In the genomic region with DNA sequence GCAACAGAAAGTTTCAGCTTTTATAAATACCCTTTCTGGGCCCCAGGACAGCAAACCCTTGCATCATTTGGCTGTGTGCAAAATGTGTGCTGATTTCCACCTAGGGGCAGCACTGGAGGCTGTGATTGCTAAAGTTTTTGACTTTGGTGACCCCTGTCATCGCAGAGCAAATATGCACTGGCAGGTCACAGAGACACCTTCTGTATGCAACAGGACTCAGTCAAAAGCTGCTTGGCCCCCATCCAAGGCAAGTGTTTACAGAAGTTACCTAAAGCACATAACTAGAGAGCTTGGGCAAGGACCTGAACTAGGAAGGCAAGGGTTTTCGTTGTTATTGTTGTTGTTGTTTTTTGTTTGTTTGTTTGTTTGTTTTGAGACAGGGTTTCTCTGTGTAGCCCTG, we compare ENCODE assay signal across 18 mouse cellular contexts. TPM values are rescaled to one million over a fixed set of nuclear protein-coding genes. Genes with fewer than 3 reads are reported as not detected.
DNase-seq lines count a peak whose midpoint lies in the region; ATAC-seq lines count a peak whose summit lies in the region.
"Had no signal": no experiment of that assay in that cellular context is flagged by ENCODE, and none has a peak within 500 bp of the region (broad histone marks: within the 10 kb centered on the region; RNA-seq: fewer than 3 reads in every experiment).

No protein-coding gene starts in this region.

- 40% methylated on average over 2 of the region's 2 CpGs for WGBS in lung, embryonic 15.5 days
- 54% methylated on average over 2 of the region's 2 CpGs for WGBS in stomach, embryonic 15.5 days
- WGBS in hindbrain, embryonic 14.5 days: 92% methylated on average over 2 of the region's 2 CpGs

- H3K36me3 ChIP-seq in lung, embryonic 15.5 days: no peaks in the 10 kb centered on the region
- H3K36me3 ChIP-seq in stomach, embryonic 15.5 days: no peaks in the 10 kb centered on the region
- no peaks in the 10 kb centered on the region for H3K36me3 ChIP-seq in hindbrain, embryonic 14.5 days (replicated peaks; ENCODE audit: control insufficient read depth, insufficient read depth)
- H3K36me3 ChIP-seq: forebrain, embryonic 15.5 days; limb, embryonic 12.5 days; neural tube, embryonic 13.5 days had no signal

- H3K4me2 ChIP-seq in lung, embryonic 15.5 days: no peak overlapping the region
- H3K4me2 ChIP-seq in stomach, embryonic 15.5 days: no peak overlapping the region
- H3K4me2 ChIP-seq in hindbrain, embryonic 14.5 days (replicated peaks): no peak overlapping the region
- H3K4me2 ChIP-seq: forebrain, embryonic 15.5 days; limb, embryonic 12.5 days; neural tube, embryonic 13.5 days had no signal

- H3K27ac ChIP-seq in lung, embryonic 15.5 days: no peak overlapping the region
- H3K27ac ChIP-seq in stomach, embryonic 15.5 days: no peak overlapping the region
- H3K27ac ChIP-seq in hindbrain, embryonic 14.5 days: no peak overlapping the region
- H3K27ac ChIP-seq: forebrain, embryonic 15.5 days; gastrocnemius, adult 2 months; limb, embryonic 12.5 days; neural tube, embryonic 13.5 days had no signal

- DNase-seq in heart, adult 11 months: peak; percentile 40
- DNase-seq in heart, postnatal 14 days: no peak
- peak; percentile 11 to 25 for DNase-seq in urinary bladder, adult 18-20 months (ENCODE audit: low spot score in 2 of 2)
- no peak for DNase-seq in urinary bladder, postnatal 10 days (ENCODE audit: low spot score)
- DNase-seq in layer of hippocampus, postnatal 10 days (ENCODE audit: low spot score in 2 of 2): no peak
- DNase-seq in hindbrain, embryonic 14.5 days (ENCODE audit: low spot score): no peak
- DNase-seq: adrenal gland, postnatal 14 days; cerebellum, postnatal 10 days; embryo, embryonic 11 days; gastrocnemius, adult 2 months; kidney, adult 18-20 months; kidney, postnatal 4 days had no signal

- no peaks in the 10 kb centered on the region for H3K9me3 ChIP-seq in lung, embryonic 15.5 days
- H3K9me3 ChIP-seq in stomach, embryonic 15.5 days: no peaks in the 10 kb centered on the region
- no peaks in the 10 kb centered on the region for H3K9me3 ChIP-seq in hindbrain, embryonic 14.5 days (ENCODE audit: control insufficient read depth, low read length)
- H3K9me3 ChIP-seq: forebrain, embryonic 15.5 days; limb, embryonic 12.5 days; neural tube, embryonic 13.5 days had no signal

- intact Hi-C loops in heart, postnatal 14 days (cut with DNase I): no loop called here

- ATAC-seq in lung, embryonic 15.5 days (ENCODE audit: borderline replicate concordance, extremely low read depth, low FRiP score, low TSS enrichment): peak; percentile 27; the same call in 1 of the 2 replicates
- ATAC-seq in stomach, embryonic 15.5 days (ENCODE audit: insufficient read depth, low FRiP score, low read depth): peak; percentile 50; the same call in 1 of the 2 replicates
- ATAC-seq in hindbrain, embryonic 14.5 days (ENCODE audit: low FRiP score): no peak
- ATAC-seq: forebrain, embryonic 15.5 days; hindbrain, embryonic 16.5 days had no signal

- H3K9ac ChIP-seq in lung, embryonic 15.5 days: no peak overlapping the region
- no peak overlapping the region for H3K9ac ChIP-seq in stomach, embryonic 15.5 days
- no peak overlapping the region for H3K9ac ChIP-seq in hindbrain, embryonic 14.5 days
- H3K9ac ChIP-seq: forebrain, embryonic 15.5 days; limb, embryonic 12.5 days; neural tube, embryonic 13.5 days had no signal

- peaks cover 4% of the 10 kb centered on the region; the same call in 1 of the 2 replicates for H3K4me1 ChIP-seq in lung, embryonic 15.5 days
- no peaks in the 10 kb centered on the region for H3K4me1 ChIP-seq in stomach, embryonic 15.5 days
- H3K4me1 ChIP-seq in hindbrain, embryonic 14.5 days (replicated peaks; ENCODE audit: control insufficient read depth, insufficient read depth, low read length): no peaks in the 10 kb centered on the region
- H3K4me1 ChIP-seq: forebrain, embryonic 15.5 days; limb, embryonic 12.5 days; neural tube, embryonic 13.5 days had no signal

- H3K27me3 ChIP-seq in lung, embryonic 15.5 days: no peaks in the 10 kb centered on the region
- no peaks in the 10 kb centered on the region for H3K27me3 ChIP-seq in stomach, embryonic 15.5 days (replicated peaks)
- H3K27me3 ChIP-seq in hindbrain, embryonic 14.5 days (ENCODE audit: control insufficient read depth, insufficient read depth, low read length): no peaks in the 10 kb centered on the region
- H3K27me3 ChIP-seq: forebrain, embryonic 15.5 days; limb, embryonic 12.5 days; neural tube, embryonic 13.5 days had no signal

- no peak overlapping the region for H3K4me3 ChIP-seq in lung, embryonic 15.5 days
- no peak overlapping the region for H3K4me3 ChIP-seq in stomach, embryonic 15.5 days (replicated peaks)
- H3K4me3 ChIP-seq in hindbrain, embryonic 14.5 days (replicated peaks; ENCODE audit: low read length): no peak overlapping the region
- H3K4me3 ChIP-seq: forebrain, embryonic 15.5 days; gastrocnemius, adult 2 months; limb, embryonic 12.5 days; neural tube, embryonic 13.5 days had no signal

RNA-seq across cellular contexts. Expression of a gene that starts 36.3 kb away (rescaled TPM):
- 10 to 100 TPM; 41.0 to 42.9 TPM for total RNA-seq in heart, postnatal 14 days (2021)
- 74.0 and 77.7 TPM in 2 replicates for polyA plus RNA-seq in lung, embryonic 15.5 days (2015; fragmentation: Nextera tagmentation; extraction: Ambion mirVana)
- polyA plus RNA-seq in stomach, embryonic 15.5 days (2015; fragmentation: Nextera tagmentation; extraction: Ambion mirVana): 72.0 and 74.2 TPM in 2 replicates
- 10 to 100 TPM; 92.5 to 99.9 TPM for total RNA-seq in layer of hippocampus, postnatal 10 days (2021)
- 95.4 and 99.2 TPM in 2 replicates for polyA plus RNA-seq in hindbrain, embryonic 14.5 days (2014; fragmentation: Nextera tagmentation; extraction: Ambion mirVana)

Comparison
In these comparisons a context has a peak if more than half of its experiments do, and no peak if none do; other contexts are left out.
1. DNase-seq: peak in heart, adult 11 months (single experiment) and urinary bladder, adult 18-20 months (2 of 2); none in heart, postnatal 14 days (0 of 2), urinary bladder, postnatal 10 days (single experiment), layer of hippocampus, postnatal 10 days (0 of 2) and hindbrain, embryonic 14.5 days (single experiment).